ENCODE assay signal across 9 mouse cellular contexts in genomic region chr11:19991303-19991976, GRCm38 (mm10).
A peak's percentile ranks its signal among the peaks of the same experiment; 100 is the strongest.
DNase-seq lines count a peak whose midpoint lies in the region; ATAC-seq lines count a peak whose summit lies in the region.
"Had no signal": no experiment of that assay in that cellular context is flagged by ENCODE, and none has a peak within 500 bp of the region (broad histone marks: within the 10 kb centered on the region; RNA-seq: fewer than 3 reads in every experiment).

No protein-coding gene starts in this region.

- intact Hi-C loops in heart, postnatal 14 days (cut with DNase I), result no loop called here

- H3K36me3 ChIP-seq in lung, embryonic 16.5 days (ENCODE audit: control insufficient read depth, insufficient read depth, low read length), result no peaks in the 10 kb centered on the region
- H3K36me3 ChIP-seq in midbrain, embryonic 10.5 days, result no peaks in the 10 kb centered on the region

- 0 out of 2 replicates have a peak overlapping the region, but pooled peaks have one; percentile 7 for H3K4me2 ChIP-seq in lung, embryonic 16.5 days (ENCODE audit: low read depth, low read length)

- H3K4me1 ChIP-seq in lung, embryonic 16.5 days (replicated peaks; ENCODE audit: control insufficient read depth, insufficient read depth, low read length), result peaks cover 40% of the 10 kb centered on the region
- peaks cover 52% of the 10 kb centered on the region for H3K4me1 ChIP-seq in midbrain, embryonic 10.5 days

- no peaks in the 10 kb centered on the region for H3K9me3 ChIP-seq in lung, embryonic 16.5 days (ENCODE audit: control insufficient read depth, low read length)
- H3K9me3 ChIP-seq in midbrain, embryonic 10.5 days (replicated peaks), result no peaks in the 10 kb centered on the region

- no peaks in the 10 kb centered on the region for H3K27me3 ChIP-seq in lung, embryonic 16.5 days (ENCODE audit: control insufficient read depth, insufficient read depth, low read depth, low read length)
- H3K27me3 ChIP-seq in midbrain, embryonic 10.5 days (ENCODE audit: low read depth, poor library complexity, severe bottlenecking), result no peaks in the 10 kb centered on the region

- DNase-seq in kidney, adult 11 months, result peak; percentile 28
- DNase-seq in kidney, adult 18-20 months, result no peak
- peak; percentile 56 to 64 for DNase-seq in cerebellum, postnatal 10 days
- peak; percentile 52 to 58 for DNase-seq in heart, postnatal 14 days
- no peak for DNase-seq in midbrain, embryonic 10.5 days (ENCODE audit: low spot score)
- DNase-seq in urinary bladder, adult 18-20 months (ENCODE audit: low spot score in 2 of 2), result no peak
- DNase-seq in adrenal gland, postnatal 14 days, result no peak

- WGBS in lung, embryonic 16.5 days, result 27% methylated on average over 12 of the region's 12 CpGs
- 76% methylated on average over 12 of the region's 12 CpGs for WGBS in midbrain, embryonic 10.5 days

- no peak overlapping the region for H3K9ac ChIP-seq in lung, embryonic 16.5 days (ENCODE audit: low read length)

- H3K4me3 ChIP-seq in lung, embryonic 16.5 days (ENCODE audit: low read length), result no peak overlapping the region
- H3K4me3 ChIP-seq in midbrain, embryonic 10.5 days, result no peak overlapping the region

- peak; percentile 53 for ATAC-seq in lung, embryonic 16.5 days (ENCODE audit: low read depth)

- peak overlapping the region; percentile 83 for H3K27ac ChIP-seq in lung, embryonic 16.5 days (ENCODE audit: low read length)
- no peak overlapping the region for H3K27ac ChIP-seq in midbrain, embryonic 10.5 days (replicated peaks)
- H3K27ac ChIP-seq: macrophage had no signal

Comparison
In these comparisons a context has a peak if more than half of its experiments do, and no peak if none do; other contexts are left out.
1. DNase-seq: peak in kidney, adult 11 months (single experiment), cerebellum, postnatal 10 days (2 of 2) and heart, postnatal 14 days (2 of 2); none in kidney, adult 18-20 months (single experiment), midbrain, embryonic 10.5 days (single experiment), urinary bladder, adult 18-20 months (0 of 2) and adrenal gland, postnatal 14 days (single experiment).